Mouse (Mus musculus) limb, embryonic 14.5 days (tissue): ENCODE data around the gene Ankib1. TPM values are rescaled to one million over a fixed set of nuclear protein-coding genes. Genes with fewer than 3 reads are reported as not detected.

ENCODE experiments used
- ATAC-seq: fragments of 200-750 bp; cut with Nextera tagmentation; 2 replicates; pipeline ENCODE4 v1.8.0; 2017; ENCODE audit warnings: low read depth, moderate number of reproducible peaks, moderate TSS enrichment; ENCODE audit not compliant: low FRiP score
- DNase-seq: peaks from one replicate; pipeline ENCODE4 v3.0.0-alpha.2; 2015; ENCODE audit warnings: low spot score
- H3K27ac ChIP-seq: fragments of 300-500 bp; sonication (generic); replicated peaks from 2 replicates; pipeline ENCODE4 v1.5.1; 2014; ENCODE audit warnings: low read depth, mild to moderate bottlenecking, low read length, moderate library complexity, mixed read lengths
- H3K27me3 ChIP-seq: fragments of 300-500 bp; sonication (generic); 2 replicates; pipeline ENCODE4 v1.6.1; 2014; ENCODE audit warnings: low read length, mixed read lengths; ENCODE audit not compliant: control insufficient read depth, insufficient read depth
- H3K36me3 ChIP-seq: fragments of 300-500 bp; sonication (generic); 2 replicates; pipeline ENCODE4 v1.6.1; 2014; ENCODE audit warnings: mild to moderate bottlenecking, low read length, moderate library complexity, mixed read lengths; ENCODE audit not compliant: control insufficient read depth, insufficient read depth
- H3K4me1 ChIP-seq: fragments of 300-500 bp; sonication (generic); 2 replicates; pipeline ENCODE4 v1.6.1; 2014; ENCODE audit warnings: antibody characterized with exemption, low read length, mixed read lengths; ENCODE audit not compliant: control insufficient read depth, insufficient read depth
- H3K4me2 ChIP-seq: fragments of 300-500 bp; sonication (generic); replicated peaks from 2 replicates; pipeline ENCODE4 v1.6.1; 2014; ENCODE audit warnings: low read depth, mild to moderate bottlenecking, low read length, moderate library complexity; ENCODE audit not compliant: severe bottlenecking
- H3K4me3 ChIP-seq: fragments of 300-500 bp; sonication (generic); replicated peaks from 2 replicates; pipeline ENCODE4 v1.5.1; 2014; ENCODE audit warnings: low read length
- H3K9ac ChIP-seq: fragments of 300-500 bp; sonication (generic); 2 replicates; pipeline ENCODE4 v1.6.1; 2014; ENCODE audit warnings: mild to moderate bottlenecking, low read depth, low read length, moderate library complexity; ENCODE audit not compliant: severe bottlenecking
- H3K9me3 ChIP-seq: fragments of 300-500 bp; sonication (generic); 2 replicates; pipeline ENCODE4 v1.6.1; 2016; ENCODE audit warnings: low read length; ENCODE audit not compliant: control insufficient read depth
- POLR2A ChIP-seq: fragments of 200-500 bp; IDR thresholded peaks from 2 replicates; pipeline ENCODE4 v1.8.0; 2012; ENCODE audit warnings: inconsistent platforms, mild to moderate bottlenecking, moderate library complexity, borderline replicate concordance; ENCODE audit not compliant: insufficient read depth, insufficient read length; ENCODE audit errors: extremely low read depth
- WGBS: fragments of 180-500 bp; shearing (Covaris S2); extraction: QIAGEN DNeasy Blood & Tissue Kit; methylation state at CpG from one replicate; pipeline ENCODE4 v1.1.7; 2014; 5-methylcytosine and 5-hydroxymethylcytosine counted together
- polyA plus RNA-seq, 2 experiments: library from polyadenylated mRNA; depleted of rRNA in 1 of 2; stranded (reverse) in 1 of 2; unstranded in 1 of 2; fragments of >200 nt; fragmentation: Nextera tagmentation in 1 of 2; extraction: Ambion mirVana in 1 of 2; gene quantifications; 2 replicates each; pipeline versions ENCODE4 v1.2.1 to v1.2.3; 2012 to 2014

Ankib1 gene
- polyA plus RNA-seq, 2 experiments = 11.6 to 14.4 TPM

GRCm38 (mm10) chr5:3723415-3723814 is 79.3 kb downstream of the Ankib1 start:
- Histone ChIP-seq H3K27ac (no peak overlapping the region), H3K27me3 (no peaks in the 10 kb centered on the region), H3K9me3 (no peaks in the 10 kb centered on the region), H3K9ac (no peak overlapping the region), H3K4me2 (no peak overlapping the region), H3K4me3 (no peak overlapping the region), H3K36me3 (peaks cover 35% of the 10 kb centered on the region), H3K4me1 (no peaks in the 10 kb centered on the region)
- TF ChIP-seq POLR2A = no peak
- ATAC-seq = no peak
- WGBS = 70% methylated on average over 2 of the region's 2 CpGs
- DNase-seq = no peak

- no peak overlapping the region for H3K9ac ChIP-seq
- ATAC-seq = no peak
- no peaks in the 10 kb centered on the region for H3K9me3 ChIP-seq
- H3K27me3 ChIP-seq = no peaks in the 10 kb centered on the region
- TF ChIP-seq POLR2A = no peak
- no peak overlapping the region for H3K4me3 ChIP-seq
- no peak overlapping the region for H3K4me2 ChIP-seq
- H3K27ac ChIP-seq = no peak overlapping the region
- H3K4me1 ChIP-seq = no peaks in the 10 kb centered on the region
- peaks cover 35% of the 10 kb centered on the region for H3K36me3 ChIP-seq
- 89% methylated on average over 2 of the region's 2 CpGs for WGBS
- DNase-seq = no peak
Measured at GRCm38 (mm10) chr5:3722873-3723272, 79.9 kb downstream of the Ankib1 start.

GRCm38 (mm10) chr5:3719371-3719770 is 83.4 kb downstream of the Ankib1 start:
- no peak for ATAC-seq
- no peaks in the 10 kb centered on the region for H3K27me3 ChIP-seq
- no peak overlapping the region for H3K9ac ChIP-seq
- H3K27ac ChIP-seq = no peak overlapping the region
- WGBS = 94% methylated on average over 4 of the region's 4 CpGs
- no peaks in the 10 kb centered on the region for H3K9me3 ChIP-seq
- no peak for DNase-seq
- no peak overlapping the region for H3K4me2 ChIP-seq
- H3K4me1 ChIP-seq = no peaks in the 10 kb centered on the region
- no peak overlapping the region for H3K4me3 ChIP-seq
- TF ChIP-seq POLR2A = no peak
- peaks cover 32% of the 10 kb centered on the region for H3K36me3 ChIP-seq

GRCm38 (mm10) chr5:3715800-3716199 is 86.9 kb downstream of the Ankib1 start:
- H3K9ac ChIP-seq = no peak overlapping the region
- peaks cover 27% of the 10 kb centered on the region for H3K36me3 ChIP-seq
- ATAC-seq (no peak), DNase-seq (no peak)
- 94% methylated on average over 5 of the region's 5 CpGs for WGBS
- H3K27me3 ChIP-seq = no peaks in the 10 kb centered on the region
- H3K4me1 ChIP-seq = no peaks in the 10 kb centered on the region
- no peaks in the 10 kb centered on the region for H3K9me3 ChIP-seq
- no peak overlapping the region for H3K4me2 ChIP-seq
- TF ChIP-seq POLR2A = no peak
- H3K4me3 ChIP-seq = no peak overlapping the region
- no peak overlapping the region for H3K27ac ChIP-seq

- no peak for DNase-seq
- Histone ChIP-seq H3K9ac (no peak overlapping the region), H3K4me1 (no peaks in the 10 kb centered on the region), H3K9me3 (no peaks in the 10 kb centered on the region), H3K36me3 (peaks cover 36% of the 10 kb centered on the region), H3K27me3 (no peaks in the 10 kb centered on the region), H3K4me3 (no peak overlapping the region), H3K27ac (no peak overlapping the region), H3K4me2 (no peak overlapping the region)
- 87% methylated on average over 4 of the region's 4 CpGs for WGBS
- no peak for ATAC-seq
- no peak for TF ChIP-seq POLR2A
Measured at GRCm38 (mm10) chr5:3702180-3702579, 100.5 kb downstream of the Ankib1 start.

GRCm38 (mm10) chr5:3700025-3700424 is 102.7 kb downstream of the Ankib1 start:
- Histone ChIP-seq H3K4me3 (no peak overlapping the region), H3K36me3 (peaks cover 32% of the 10 kb centered on the region), H3K9me3 (no peaks in the 10 kb centered on the region), H3K9ac (no peak overlapping the region), H3K27ac (no peak overlapping the region), H3K27me3 (no peaks in the 10 kb centered on the region), H3K4me1 (no peaks in the 10 kb centered on the region), H3K4me2 (no peak overlapping the region)
- DNase-seq (no peak), ATAC-seq (no peak)
- TF ChIP-seq POLR2A = no peak
- 88% methylated on average over 5 of the region's 5 CpGs for WGBS
